Mouse (Mus musculus): ENCODE measurements around the gene Hagh. TPM values are rescaled to one million over a fixed set of nuclear protein-coding genes. Genes with fewer than 3 reads are reported as not detected.

Gene Hagh
- 2.5 TPM for polyA plus RNA-seq (2014; fragmentation: Illumina TruSeq; extraction: RNeasy Lipid Tissue Mini Kit (QIAGEN cat#74804))

DNA sequence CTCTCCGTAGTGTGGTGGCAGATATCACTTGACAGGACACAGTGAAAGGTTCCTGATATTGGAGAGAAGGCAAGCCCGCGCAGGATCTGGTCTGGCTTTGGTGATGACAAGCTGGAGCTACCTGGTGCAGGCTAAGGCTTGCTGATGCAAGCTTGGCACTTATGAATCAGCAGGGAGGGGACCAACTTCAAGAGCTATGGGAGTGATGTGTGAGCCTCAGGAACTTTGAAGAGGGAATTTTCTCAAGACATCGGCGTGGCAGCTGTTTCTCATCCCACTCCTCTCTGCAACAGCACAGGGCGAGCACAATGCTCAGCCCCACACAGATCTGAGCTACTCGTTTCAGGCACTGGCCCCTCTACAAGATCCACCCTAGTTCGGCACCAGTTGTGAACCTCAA is at the start of gene Hagh:
Hagh (plus strand) TSS at position 302 of the 400 bp plus-strand sequence.

DNA sequence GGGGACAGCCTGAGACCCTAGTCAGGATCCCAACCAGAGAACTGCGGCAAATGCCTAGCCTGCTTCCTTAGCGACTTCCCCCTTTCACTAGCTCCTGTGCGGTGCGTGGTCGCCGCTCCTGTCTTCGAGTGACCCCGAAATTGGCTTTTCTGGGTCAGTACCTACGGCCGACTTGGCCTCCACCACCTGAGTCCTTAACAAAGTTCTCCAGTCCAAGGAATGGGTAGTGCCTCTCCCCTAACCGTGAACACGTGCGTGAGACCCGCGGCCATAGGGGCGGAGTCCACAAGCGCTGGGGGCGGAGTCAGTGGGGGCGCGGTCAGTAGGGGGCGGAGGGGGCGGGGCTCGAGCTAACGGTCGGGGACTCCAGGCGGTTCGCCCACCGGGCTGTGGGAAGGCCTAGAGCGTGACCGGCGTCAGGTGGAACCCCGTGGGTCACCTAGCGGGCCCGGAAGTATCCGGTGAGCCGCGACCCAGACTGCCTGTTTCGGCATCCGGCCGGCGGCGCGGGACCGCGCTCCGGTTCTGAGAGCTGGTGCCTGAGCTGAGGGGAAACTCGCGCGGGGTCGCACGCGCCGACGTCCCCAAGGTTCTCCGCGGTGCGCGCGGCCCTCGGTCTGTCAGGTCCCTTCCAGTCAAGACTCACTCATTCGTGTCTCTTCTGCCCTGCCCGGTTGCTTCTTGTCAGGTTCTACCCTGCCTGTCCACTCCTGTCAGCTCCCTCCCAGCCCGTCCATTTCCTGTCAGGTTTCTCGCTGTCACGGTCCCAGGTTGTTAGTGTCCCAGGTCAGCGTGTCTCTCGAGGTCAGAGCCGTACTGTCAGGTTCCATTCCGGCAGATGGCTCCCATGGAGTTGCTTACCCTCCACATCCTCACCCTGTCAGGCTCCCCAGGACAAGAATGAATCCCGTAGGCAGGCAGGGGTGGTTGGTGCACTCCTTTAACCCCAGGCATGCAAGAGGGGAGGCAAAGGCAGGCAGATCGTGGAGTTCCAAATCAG is 35.7 kb upstream of the Hagh start, which contains the start of gene Meiob:
Meiob (plus strand) TSS at position 338 of the 1,000 bp plus-strand sequence.

DNA sequence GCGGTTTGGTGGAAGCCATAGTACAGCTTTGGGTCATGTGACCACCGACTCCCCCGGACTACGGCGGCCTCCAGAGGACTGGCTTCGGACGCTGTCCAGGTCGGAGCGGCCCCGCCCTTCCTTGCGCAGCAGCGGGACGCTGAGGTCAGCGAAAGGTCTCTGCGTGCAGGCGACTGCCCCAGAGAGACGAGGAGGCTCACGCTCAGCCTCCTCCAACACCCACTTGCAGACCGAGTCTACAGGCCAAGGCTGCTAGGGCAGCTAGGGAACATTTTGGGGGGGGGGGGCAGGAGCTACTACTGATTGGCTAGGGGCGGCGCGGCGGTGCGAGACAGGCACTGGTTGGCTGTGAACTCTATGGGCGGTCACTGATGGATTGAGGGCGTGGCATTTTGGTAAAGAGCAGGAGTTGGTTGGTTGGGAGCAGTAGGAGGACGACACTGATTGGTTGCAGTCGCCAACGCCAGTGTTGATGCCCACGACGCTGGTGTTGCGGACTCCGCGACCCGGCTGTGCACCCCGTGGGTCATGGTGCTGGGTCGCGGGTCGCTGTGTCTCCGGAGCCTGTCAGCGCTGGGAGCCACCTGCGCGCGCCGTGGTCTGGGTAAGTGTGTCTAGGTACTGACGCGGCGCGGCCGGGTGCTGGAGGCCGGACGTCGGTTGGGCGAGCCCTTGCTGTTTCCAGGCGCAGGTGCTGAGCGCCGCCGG is 10.3 kb downstream of the Hagh start, which contains the start of gene Fahd1:
Fahd1 (minus strand) TSS at position 300 of the 708 bp plus-strand sequence.

DNA sequence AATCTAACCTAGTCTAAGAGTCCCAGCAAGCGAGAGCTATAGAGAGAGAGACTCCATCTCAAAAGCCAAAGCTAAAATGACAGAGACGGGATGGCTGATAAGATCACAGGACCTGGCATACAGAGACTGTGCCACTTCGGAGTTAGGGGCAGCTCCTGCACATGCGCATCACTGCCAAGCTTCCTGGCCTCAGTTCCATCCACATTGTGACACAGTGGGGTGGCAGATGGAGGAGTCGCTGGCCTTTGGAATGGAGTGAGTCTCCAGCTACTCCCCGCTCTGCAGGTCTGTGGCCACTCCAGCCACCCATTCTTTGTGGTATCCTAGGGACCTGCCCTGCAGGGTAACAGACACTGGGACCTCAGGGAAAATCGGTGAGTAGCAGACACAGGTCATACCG is 25.8 kb downstream of the Hagh start, which contains the start of gene Igfals:
Igfals (plus strand) TSS at position 222 of the 400 bp plus-strand sequence.

DNA sequence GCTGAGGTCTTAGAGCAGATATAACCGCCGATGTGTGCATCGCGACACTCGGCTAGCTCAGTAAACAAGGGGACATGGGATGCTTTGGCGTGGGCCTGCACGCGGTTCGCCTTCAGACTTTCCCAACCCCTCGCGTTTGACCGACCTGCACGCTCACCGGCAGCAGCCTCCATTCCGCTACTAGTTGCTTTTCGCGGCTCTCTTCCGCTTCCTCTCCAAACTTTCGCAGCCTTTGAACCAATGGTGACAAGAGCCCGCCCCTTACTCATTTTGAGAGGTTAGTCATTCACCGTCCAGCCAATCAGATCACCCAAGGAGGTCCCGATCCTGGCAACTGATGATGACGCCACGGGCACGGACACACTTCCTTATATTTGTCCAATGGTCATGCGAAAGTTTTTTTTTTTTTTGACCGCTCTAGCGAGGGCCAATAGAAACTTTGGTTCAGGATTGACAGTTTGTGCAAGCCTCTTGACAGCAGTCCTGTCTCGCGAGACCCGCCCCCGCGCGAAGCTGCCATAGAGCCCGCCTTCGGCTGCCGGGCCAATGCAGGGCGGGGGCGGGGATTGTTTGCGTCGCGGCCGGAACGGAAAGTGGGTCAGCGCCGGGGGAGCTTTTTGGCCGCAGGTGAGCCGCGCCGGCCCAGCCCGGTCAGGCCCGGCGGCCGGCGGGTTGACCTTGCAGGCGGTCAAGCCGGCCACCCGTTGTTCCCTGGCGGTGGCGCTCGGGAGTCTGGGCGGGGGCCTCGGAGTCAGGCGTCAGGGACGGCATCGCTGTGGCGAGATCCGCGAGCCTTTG is 46.4 kb downstream of the Hagh start, which contains the start of the genes Nubp2 and Spsb3:
Nubp2 (minus strand) TSS at position 216 of the 798 bp plus-strand sequence.
Spsb3 (plus strand) TSS at position 510 of the 798 bp plus-strand sequence.

DNA sequence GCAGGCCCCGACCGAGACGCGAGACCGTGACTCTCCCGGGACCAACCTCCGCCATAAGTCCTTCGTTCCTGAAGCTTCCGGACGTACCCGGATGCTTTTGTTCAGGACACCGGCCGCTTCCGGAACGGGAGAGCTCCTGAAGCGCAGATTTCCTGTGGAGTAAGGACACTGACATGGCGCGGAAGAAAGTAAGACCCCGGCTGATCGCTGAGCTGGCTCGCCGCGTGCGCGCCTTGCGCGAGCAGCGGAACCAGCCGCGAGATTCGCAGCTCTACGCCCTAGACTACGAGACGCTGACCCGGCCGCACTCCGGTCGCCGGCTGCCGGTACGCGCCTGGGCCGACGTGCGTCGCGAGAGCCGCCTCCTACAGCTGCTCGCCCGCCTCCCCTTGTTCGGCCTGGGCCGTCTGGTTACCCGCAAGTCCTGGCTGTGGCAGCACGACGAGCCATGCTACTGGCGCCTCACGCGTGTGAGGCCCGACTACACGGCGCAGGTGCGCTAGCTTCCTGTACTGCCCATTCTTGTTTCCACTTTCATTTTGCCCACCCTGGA is 55.1 kb downstream of the Hagh start, which contains the start of the genes Eme2 and Mrps34:
Eme2 (minus strand) TSS at position 93 of the 553 bp plus-strand sequence.
Mrps34 (plus strand) TSS at position 122 of the 553 bp plus-strand sequence.

DNA sequence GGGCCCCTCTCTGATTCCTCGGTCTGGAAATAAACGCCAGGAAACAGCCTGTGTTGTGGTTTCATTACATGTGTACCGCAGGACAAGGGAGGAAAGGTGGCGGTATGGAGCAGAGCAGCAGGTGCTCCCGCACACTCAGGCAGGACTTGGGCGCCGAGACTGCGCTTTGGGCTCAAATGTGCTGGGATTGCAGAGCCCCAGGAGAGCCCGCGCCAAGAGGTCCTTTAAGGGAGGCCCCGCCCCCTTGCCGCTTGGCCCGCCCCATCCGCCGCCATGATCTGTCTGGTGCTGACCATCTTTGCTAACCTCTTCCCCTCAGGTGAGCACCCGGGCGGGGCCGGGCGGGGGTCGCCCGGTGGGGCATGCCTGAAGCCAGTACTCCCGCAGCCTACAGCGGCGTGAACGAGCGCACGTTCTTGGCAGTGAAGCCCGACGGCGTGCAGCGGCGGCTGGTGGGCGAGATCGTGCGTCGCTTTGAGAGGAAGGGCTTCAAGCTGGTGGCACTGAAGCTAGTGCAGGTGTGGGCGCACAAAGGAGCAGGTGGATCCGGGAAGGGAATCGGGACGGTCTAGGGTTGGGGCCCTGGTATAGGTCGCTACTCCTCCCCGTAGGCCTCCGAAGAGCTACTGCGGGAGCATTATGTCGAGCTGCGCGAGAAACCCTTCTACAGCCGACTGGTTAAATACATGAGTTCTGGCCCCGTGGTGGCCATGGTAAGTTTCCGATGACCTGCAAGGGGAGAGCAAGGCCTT is 56.5 kb downstream of the Hagh start, which contains the start of gene Nme3:
Nme3 (plus strand) TSS at position 260 of the 752 bp plus-strand sequence.

Other genes starting within 250 kb of the Hagh start
- gene Tsc2, start 207.5 kb upstream of the Hagh start, polyA plus RNA-seq (2014; fragmentation: Illumina TruSeq; extraction: RNeasy Lipid Tissue Mini Kit (QIAGEN cat#74804)): 15.9 TPM
- gene Nthl1, start 207.5 kb upstream of the Hagh start, polyA plus RNA-seq (2014; fragmentation: Illumina TruSeq; extraction: RNeasy Lipid Tissue Mini Kit (QIAGEN cat#74804)): 0.34 TPM
- gene Slc9a3r2, start 189.8 kb upstream of the Hagh start, polyA plus RNA-seq (2014; fragmentation: Illumina TruSeq; extraction: RNeasy Lipid Tissue Mini Kit (QIAGEN cat#74804)): 11.8 TPM
- gene Npw, start 181.7 kb upstream of the Hagh start, polyA plus RNA-seq (2014; fragmentation: Illumina TruSeq; extraction: RNeasy Lipid Tissue Mini Kit (QIAGEN cat#74804)): not detected
- 0.68 TPM for gene Zfp598, start 170.5 kb upstream of the Hagh start, polyA plus RNA-seq (2014; fragmentation: Illumina TruSeq; extraction: RNeasy Lipid Tissue Mini Kit (QIAGEN cat#74804))
- gene Syngr3, start 150.2 kb upstream of the Hagh start, polyA plus RNA-seq (2014; fragmentation: Illumina TruSeq; extraction: RNeasy Lipid Tissue Mini Kit (QIAGEN cat#74804)): 0.83 TPM
- gene Gfer, start 144.0 kb upstream of the Hagh start, polyA plus RNA-seq (2014; fragmentation: Illumina TruSeq; extraction: RNeasy Lipid Tissue Mini Kit (QIAGEN cat#74804)): 10.4 TPM
- gene Noxo1, start 143.9 kb upstream of the Hagh start, polyA plus RNA-seq (2014; fragmentation: Illumina TruSeq; extraction: RNeasy Lipid Tissue Mini Kit (QIAGEN cat#74804)): 1.1 TPM
- 0.31 TPM for gene Tbl3, start 132.5 kb upstream of the Hagh start, polyA plus RNA-seq (2014; fragmentation: Illumina TruSeq; extraction: RNeasy Lipid Tissue Mini Kit (QIAGEN cat#74804))
- gene Rnf151, start 122.1 kb upstream of the Hagh start, polyA plus RNA-seq (2014; fragmentation: Illumina TruSeq; extraction: RNeasy Lipid Tissue Mini Kit (QIAGEN cat#74804)): not detected
- gene Rps2, start 122.0 kb upstream of the Hagh start, polyA plus RNA-seq (2014; fragmentation: Illumina TruSeq; extraction: RNeasy Lipid Tissue Mini Kit (QIAGEN cat#74804)): 771 TPM
- 52.5 TPM for gene Ndufb10, start 115.7 kb upstream of the Hagh start, polyA plus RNA-seq (2014; fragmentation: Illumina TruSeq; extraction: RNeasy Lipid Tissue Mini Kit (QIAGEN cat#74804))
- not detected for gene Rpl3l, start 112.3 kb upstream of the Hagh start, polyA plus RNA-seq (2014; fragmentation: Illumina TruSeq; extraction: RNeasy Lipid Tissue Mini Kit (QIAGEN cat#74804))
- gene Msrb1, start 103.5 kb upstream of the Hagh start, polyA plus RNA-seq (2014; fragmentation: Illumina TruSeq; extraction: RNeasy Lipid Tissue Mini Kit (QIAGEN cat#74804)): 1.2 TPM
- gene Hs3st6, start 87.2 kb upstream of the Hagh start, polyA plus RNA-seq (2014; fragmentation: Illumina TruSeq; extraction: RNeasy Lipid Tissue Mini Kit (QIAGEN cat#74804)): not detected
- gene Meiob, start 35.9 kb upstream of the Hagh start, polyA plus RNA-seq (2014; fragmentation: Illumina TruSeq; extraction: RNeasy Lipid Tissue Mini Kit (QIAGEN cat#74804)): 0.74 TPM
- 54.8 TPM for gene Fahd1, start 10.2 kb downstream of the Hagh start, polyA plus RNA-seq (2014; fragmentation: Illumina TruSeq; extraction: RNeasy Lipid Tissue Mini Kit (QIAGEN cat#74804))
- gene Igfals, start 25.9 kb downstream of the Hagh start, polyA plus RNA-seq (2014; fragmentation: Illumina TruSeq; extraction: RNeasy Lipid Tissue Mini Kit (QIAGEN cat#74804)): not detected
- 2.1 TPM for gene Nubp2, start 46.2 kb downstream of the Hagh start, polyA plus RNA-seq (2014; fragmentation: Illumina TruSeq; extraction: RNeasy Lipid Tissue Mini Kit (QIAGEN cat#74804))
- gene Spsb3, start 46.5 kb downstream of the Hagh start, polyA plus RNA-seq (2014; fragmentation: Illumina TruSeq; extraction: RNeasy Lipid Tissue Mini Kit (QIAGEN cat#74804)): not detected
- gene Eme2, start 54.9 kb downstream of the Hagh start, polyA plus RNA-seq (2014; fragmentation: Illumina TruSeq; extraction: RNeasy Lipid Tissue Mini Kit (QIAGEN cat#74804)): 1.4 TPM
- gene Mrps34, start 55.0 kb downstream of the Hagh start, polyA plus RNA-seq (2014; fragmentation: Illumina TruSeq; extraction: RNeasy Lipid Tissue Mini Kit (QIAGEN cat#74804)): 0.94 TPM
- 1.0 TPM for gene Nme3, start 56.4 kb downstream of the Hagh start, polyA plus RNA-seq (2014; fragmentation: Illumina TruSeq; extraction: RNeasy Lipid Tissue Mini Kit (QIAGEN cat#74804))
- 4.4 TPM for gene Mapk8ip3, start 96.8 kb downstream of the Hagh start, polyA plus RNA-seq (2014; fragmentation: Illumina TruSeq; extraction: RNeasy Lipid Tissue Mini Kit (QIAGEN cat#74804))
- 90.6 TPM for gene Jpt2, start 120.5 kb downstream of the Hagh start, polyA plus RNA-seq (2014; fragmentation: Illumina TruSeq; extraction: RNeasy Lipid Tissue Mini Kit (QIAGEN cat#74804))
- 8.0 TPM for gene Cramp1l, start 175.6 kb downstream of the Hagh start, polyA plus RNA-seq (2014; fragmentation: Illumina TruSeq; extraction: RNeasy Lipid Tissue Mini Kit (QIAGEN cat#74804))
- 20.0 TPM for gene Ift140, start 175.9 kb downstream of the Hagh start, polyA plus RNA-seq (2014; fragmentation: Illumina TruSeq; extraction: RNeasy Lipid Tissue Mini Kit (QIAGEN cat#74804))
- 8.2 TPM for gene Tmem204, start 243.4 kb downstream of the Hagh start, polyA plus RNA-seq (2014; fragmentation: Illumina TruSeq; extraction: RNeasy Lipid Tissue Mini Kit (QIAGEN cat#74804))